In genomic region chr12:41949841-41950241, GRCm38 (mm10) we compare ENCODE assay signal across 15 mouse cellular contexts.
DNase-seq lines count a peak whose midpoint lies in the region; ATAC-seq and TF ChIP-seq lines count a peak whose summit lies in the region.
"Had no signal": no experiment of that assay in that cellular context is flagged by ENCODE, and none has a peak within 500 bp of the region (broad histone marks: within the 10 kb centered on the region; RNA-seq: fewer than 3 reads in every experiment).

No protein-coding gene starts in this region.

- no peaks in the 10 kb centered on the region for H3K9me3 ChIP-seq in lung, postnatal 0 days (ENCODE audit: low read length)
- H3K9me3 ChIP-seq: midbrain, embryonic 12.5 days; neural tube, embryonic 15.5 days had no signal

- WGBS in lung, postnatal 0 days: 87% methylated on average over 6 of the region's 6 CpGs

- no peak for TF ChIP-seq POLR2A in embryonic fibroblast, embryonic 13.5 days (IDR thresholded peaks at IDR 0.05; ENCODE audit: low read depth, low read length)

- no peak overlapping the region for H3K4me3 ChIP-seq in lung, postnatal 0 days (ENCODE audit: low read depth, low read length)
- no peak overlapping the region for H3K4me3 ChIP-seq in embryonic fibroblast, embryonic 13.5 days (ENCODE audit: insufficient read depth, low read length)
- H3K4me3 ChIP-seq: layer of hippocampus, adult 2 months; midbrain, embryonic 12.5 days; neural tube, embryonic 15.5 days had no signal

- H3K9ac ChIP-seq in lung, postnatal 0 days (replicated peaks; ENCODE audit: low read depth): no peak overlapping the region
- H3K9ac ChIP-seq: liver, postnatal 0 days; midbrain, embryonic 12.5 days; neural tube, embryonic 15.5 days had no signal

- intact Hi-C loops in left cerebral cortex, postnatal 36 days (cut with DNase I): no loop called here

- ATAC-seq in frontal cortex, adult (ENCODE audit: low TSS enrichment): peak; percentile 99
- ATAC-seq in lung, postnatal 0 days: no peak
- ATAC-seq: hindbrain, postnatal 0 days; liver, postnatal 0 days had no signal

- no peaks in the 10 kb centered on the region for H3K4me1 ChIP-seq in lung, postnatal 0 days (ENCODE audit: insufficient read depth, low read depth, low read length)
- peaks cover 2% of the 10 kb centered on the region; the same call in 1 of the 2 replicates for H3K4me1 ChIP-seq in embryonic fibroblast, embryonic 13.5 days (ENCODE audit: control insufficient read depth, insufficient read depth, low read length)
- H3K4me1 ChIP-seq: midbrain, embryonic 12.5 days; neural tube, embryonic 15.5 days had no signal

- no peak for TF ChIP-seq EP300 in lung, postnatal 0 days (IDR thresholded peaks at IDR 0.05)

- TF ChIP-seq CTCF in lung, postnatal 0 days (IDR thresholded peaks at IDR 0.05): no peak
- TF ChIP-seq CTCF in embryonic fibroblast, embryonic 13.5 days (IDR thresholded peaks at IDR 0.05; ENCODE audit: borderline replicate concordance, insufficient read depth, low read length): no peak

- H3K36me3 ChIP-seq in lung, postnatal 0 days (ENCODE audit: insufficient read depth, low read length): no peaks in the 10 kb centered on the region
- H3K36me3 ChIP-seq: midbrain, embryonic 12.5 days; neural tube, embryonic 15.5 days had no signal

- no peak overlapping the region for H3K27ac ChIP-seq in lung, postnatal 0 days (ENCODE audit: low read length)
- peak overlapping the region; percentile 85 for H3K27ac ChIP-seq in embryonic fibroblast, embryonic 13.5 days (ENCODE audit: insufficient read depth, low read length)
- H3K27ac ChIP-seq: hindbrain, postnatal 0 days; layer of hippocampus, adult 2 months; midbrain, embryonic 12.5 days; neural tube, embryonic 15.5 days had no signal

- no peaks in the 10 kb centered on the region for H3K27me3 ChIP-seq in lung, postnatal 0 days (replicated peaks; ENCODE audit: insufficient read depth, low read length)
- H3K27me3 ChIP-seq: midbrain, embryonic 12.5 days; neural tube, embryonic 15.5 days had no signal

- H3K4me2 ChIP-seq in lung, postnatal 0 days (replicated peaks; ENCODE audit: low read depth, low read length): no peak overlapping the region
- H3K4me2 ChIP-seq: midbrain, embryonic 12.5 days; neural tube, embryonic 15.5 days had no signal

- DNase-seq in frontal cortex, postnatal 10 days (ENCODE audit: low spot score in 2 of 2): no peak
- peak; percentile 13 for DNase-seq in lung, postnatal 36 days
- DNase-seq in lung, postnatal 0 days (ENCODE audit: low spot score): no peak
- peak; percentile 31 to 38 for DNase-seq in left cerebral cortex, postnatal 36 days (ENCODE audit: low spot score in 2 of 2)
- no peak for DNase-seq in adrenal gland, adult 18-20 months (ENCODE audit: low spot score in 2 of 2)
- DNase-seq in urinary bladder, postnatal 25 days (ENCODE audit: low spot score): no peak
- DNase-seq: B cell, adult 2 months; embryo, embryonic 11 days; liver, postnatal 0 days had no signal

Comparison
In these comparisons a context has a peak if more than half of its experiments do, and no peak if none do; other contexts are left out.
1. DNase-seq: peak in lung, postnatal 36 days (single experiment) and left cerebral cortex, postnatal 36 days (2 of 2); none in frontal cortex, postnatal 10 days (0 of 2), lung, postnatal 0 days (single experiment), adrenal gland, adult 18-20 months (0 of 2) and urinary bladder, postnatal 25 days (single experiment).